Mouse (Mus musculus): ENCODE results near the gene Celf3. TPM values are rescaled to one million over a fixed set of nuclear protein-coding genes. Genes with fewer than 3 reads are reported as not detected.

Celf3 gene
- total and polyA plus RNA-seq, 3 experiments, result 0.21 to 0.56 TPM; not detected in 1

DNA sequence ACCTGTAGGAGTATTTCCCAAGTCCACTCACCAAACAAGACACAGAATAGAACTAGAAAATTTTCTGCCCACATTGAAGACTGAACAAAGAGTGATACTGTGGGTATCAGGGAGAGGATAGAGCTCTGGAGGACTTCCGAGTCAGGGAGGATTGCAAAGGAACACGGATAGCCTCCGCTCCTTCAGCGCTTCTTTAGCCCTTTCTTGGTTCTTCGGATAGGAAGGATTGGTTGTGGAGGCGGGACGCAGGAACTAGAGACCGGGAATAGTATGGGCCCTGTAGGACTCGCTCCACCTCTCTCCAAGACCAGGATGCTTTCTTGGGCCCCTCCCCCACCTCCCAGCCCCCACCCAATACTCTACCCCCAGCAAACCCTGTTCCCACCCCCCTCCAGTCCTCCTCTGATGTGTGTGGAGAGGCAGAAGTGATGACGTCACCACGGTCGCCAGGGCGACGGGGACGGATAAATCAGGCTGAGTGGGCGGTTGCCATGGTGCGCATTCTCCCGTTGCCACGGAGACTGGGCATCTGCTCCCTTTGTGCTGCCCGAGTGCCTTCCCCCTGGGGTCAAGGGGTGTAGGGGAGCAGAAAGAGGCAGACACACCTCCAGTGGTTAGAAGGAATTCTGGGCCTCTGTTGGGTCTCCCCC lies 5.8 kb downstream of the Celf3 start:
- dilution Hi-C loops (cut with MboI; ENCODE audit: extremely low pct_ligation_motif_present, extremely low pct_unique_long_range_greater_than_20kb, low sequenced_read_pairs) (no loop called here), in situ Hi-C loops (cut with MboI; ENCODE audit: low pct_ligation_motif_present, low pct_unique_long_range_greater_than_20kb, low sequenced_read_pairs) (no loop called here)
- peaks cover 4 to 30% of the 10 kb centered on the region in 2 experiments for H3K4me1 ChIP-seq (ENCODE audit: control insufficient read depth in 1 of 2, insufficient read depth in 2 of 2)
- no peak overlapping the region for H3K4me3 ChIP-seq (replicated peaks in 1 of 3; ENCODE audit: low read depth in 2 of 3, low read length in 2 of 3, poor library complexity in 1 of 3)
- no peaks in the 10 kb centered on the region for H3K79me2 ChIP-seq (replicated peaks; ENCODE audit: control insufficient read depth, extremely low read depth, insufficient read depth, poor library complexity, severe bottlenecking)
- H3K9ac ChIP-seq (ENCODE audit: insufficient read depth, low read depth), result no peak overlapping the region
- no peak overlapping the region for H3K4me2 ChIP-seq (ENCODE audit: insufficient read depth, low read depth, poor library complexity, severe bottlenecking)
- DNase-seq (ENCODE audit: extremely low read depth), result no peak
- 0 out of 2 replicates have a peak, but pooled peaks have one; percentile 21 for TF ChIP-seq MXI1 (IDR thresholded peaks at IDR 0.05; ENCODE audit: low read depth, low read length)
- TF ChIP-seq ELF1 (IDR thresholded peaks at IDR 0.05; ENCODE audit: low read depth, low read length), result no peak
- peaks cover 0 to 7% of the 10 kb centered on the region in 2 experiments for H3K36me3 ChIP-seq (replicated peaks in 1 of 2; ENCODE audit: control insufficient read depth in 1 of 2, insufficient read depth in 1 of 2, low read length in 1 of 2)
- H3K27me3 ChIP-seq (replicated peaks), result no peaks in the 10 kb centered on the region
- no peaks in the 10 kb centered on the region for H3K9me3 ChIP-seq (replicated peaks; ENCODE audit: low read length)
- no peak overlapping the region for H3K27ac ChIP-seq (ENCODE audit: insufficient read depth, low read depth)

DNA sequence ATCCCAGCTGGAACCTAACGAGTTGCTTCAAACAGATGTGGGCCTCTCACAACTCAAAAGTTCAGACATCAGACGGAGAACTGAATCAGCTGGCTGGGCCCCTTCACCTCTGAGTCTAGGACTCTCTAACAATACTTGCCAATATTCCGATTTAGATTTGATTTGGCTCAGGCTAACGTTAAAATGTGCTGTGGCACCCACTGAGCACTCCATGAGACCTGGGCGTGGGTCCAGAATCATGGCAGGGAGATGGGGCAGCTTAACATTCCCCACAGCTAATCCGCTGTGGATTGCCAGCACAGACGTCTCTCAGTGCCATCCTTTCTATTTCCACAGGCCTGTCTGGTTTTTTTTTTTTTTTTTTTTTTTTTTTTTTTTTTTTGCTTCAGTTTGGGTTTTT lies 7.8 kb downstream of the Celf3 start:
- Histone ChIP-seq H3K4me1 (ENCODE audit: control insufficient read depth in 1 of 2, insufficient read depth in 2 of 2) (peaks cover 4 to 39% of the 10 kb centered on the region in 2 experiments), H3K9me3 (replicated peaks; ENCODE audit: low read length) (no peaks in the 10 kb centered on the region), H3K27me3 (replicated peaks) (no peaks in the 10 kb centered on the region), H3K79me2 (replicated peaks; ENCODE audit: control insufficient read depth, extremely low read depth, insufficient read depth, poor library complexity, severe bottlenecking) (no peaks in the 10 kb centered on the region), H3K4me2 (ENCODE audit: insufficient read depth, low read depth, poor library complexity, severe bottlenecking) (no peak overlapping the region), H3K9ac (ENCODE audit: insufficient read depth, low read depth) (no peak overlapping the region), H3K27ac (ENCODE audit: insufficient read depth, low read depth) (no peak overlapping the region), H3K4me3 (replicated peaks in 1 of 3; ENCODE audit: low read depth in 2 of 3, low read length in 2 of 3, poor library complexity in 1 of 3) (no peak overlapping the region), H3K36me3 (replicated peaks in 1 of 2; ENCODE audit: control insufficient read depth in 1 of 2, insufficient read depth in 1 of 2, low read length in 1 of 2) (peaks cover 0 to 14% of the 10 kb centered on the region in 2 experiments)
- TF ChIP-seq ZNF384 (IDR thresholded peaks at IDR 0.05; ENCODE audit: low read depth, low read length) (peak; percentile 30; the same call in 1 of the 2 replicates), ELF1 (IDR thresholded peaks at IDR 0.05; ENCODE audit: low read depth, low read length) (no peak), NELFE (IDR thresholded peaks at IDR 0.05; ENCODE audit: low read depth, low read length) (no peak), POLR2A (IDR thresholded peaks at IDR 0.05; ENCODE audit: low read depth, low read length) (no peak)
- in situ Hi-C loops (cut with MboI; ENCODE audit: low pct_ligation_motif_present, low pct_unique_long_range_greater_than_20kb, low sequenced_read_pairs) (no loop called here), dilution Hi-C loops (cut with MboI; ENCODE audit: extremely low pct_ligation_motif_present, extremely low pct_unique_long_range_greater_than_20kb, low sequenced_read_pairs) (no loop called here)
- no peak for DNase-seq (ENCODE audit: extremely low read depth)

DNA sequence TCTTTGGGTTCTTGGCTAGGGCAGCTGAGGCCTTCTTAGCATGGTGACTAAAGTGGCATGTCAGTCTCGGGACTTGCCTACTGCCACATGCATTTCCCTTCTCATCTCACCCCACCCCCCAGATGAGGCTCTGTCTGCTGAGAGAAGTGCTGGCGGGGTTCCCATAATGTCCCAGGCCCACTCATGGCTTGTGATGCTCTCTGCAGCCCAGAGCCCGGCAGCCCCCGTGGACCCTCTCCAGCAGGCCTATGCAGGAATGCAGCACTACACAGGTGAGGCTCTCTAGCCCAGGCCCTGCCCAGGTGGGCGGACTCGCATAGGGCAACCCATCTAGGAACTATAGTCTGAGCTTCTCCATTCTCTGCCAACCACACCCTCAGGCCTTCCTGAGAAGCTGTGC lies 9.5 kb downstream of the Celf3 start:
- H3K79me2 ChIP-seq (replicated peaks; ENCODE audit: control insufficient read depth, extremely low read depth, insufficient read depth, poor library complexity, severe bottlenecking), result no peaks in the 10 kb centered on the region
- H3K4me2 ChIP-seq (ENCODE audit: insufficient read depth, low read depth, poor library complexity, severe bottlenecking), result no peak overlapping the region
- in situ Hi-C loops (cut with MboI; ENCODE audit: low pct_ligation_motif_present, low pct_unique_long_range_greater_than_20kb, low sequenced_read_pairs) (no loop called here), dilution Hi-C loops (cut with MboI; ENCODE audit: extremely low pct_ligation_motif_present, extremely low pct_unique_long_range_greater_than_20kb, low sequenced_read_pairs) (no loop called here)
- H3K4me1 ChIP-seq (ENCODE audit: control insufficient read depth in 1 of 2, insufficient read depth in 2 of 2), result peaks cover 4 to 31% of the 10 kb centered on the region in 2 experiments
- no peak for DNase-seq (ENCODE audit: extremely low read depth)
- no peaks in the 10 kb centered on the region for H3K9me3 ChIP-seq (replicated peaks; ENCODE audit: low read length)
- H3K9ac ChIP-seq (ENCODE audit: insufficient read depth, low read depth), result no peak overlapping the region
- no peak for TF ChIP-seq PAX5 (IDR thresholded peaks at IDR 0.05; ENCODE audit: low read length)
- no peak for TF ChIP-seq JUN (IDR thresholded peaks at IDR 0.05; ENCODE audit: insufficient read depth, low read depth, low read length)
- no peak for TF ChIP-seq ETS1 (conservative IDR thresholded peaks at IDR 0.05; ENCODE audit: low read depth, low read length)
- TF ChIP-seq E2F4 (IDR thresholded peaks at IDR 0.05; ENCODE audit: insufficient replicate concordance, low read depth, low read length), result no peak
- no peak for TF ChIP-seq ELF1 (IDR thresholded peaks at IDR 0.05; ENCODE audit: low read depth, low read length)
- TF ChIP-seq RAD21 (IDR thresholded peaks at IDR 0.05; ENCODE audit: low read depth, low read length), result no peak
- no peak for TF ChIP-seq MAFK (IDR thresholded peaks at IDR 0.05; ENCODE audit: insufficient replicate concordance, low read length)
- TF ChIP-seq NELFE (IDR thresholded peaks at IDR 0.05; ENCODE audit: low read depth, low read length), result no peak
- TF ChIP-seq MAZ (IDR thresholded peaks at IDR 0.05; ENCODE audit: low read depth, low read length), result no peak
- TF ChIP-seq POLR2AphosphoS2 (IDR thresholded peaks at IDR 0.05; ENCODE audit: low read depth, low read length), result no peak
- no peak for TF ChIP-seq ZKSCAN1 (IDR thresholded peaks at IDR 0.05; ENCODE audit: borderline replicate concordance, low read depth, low read length)
- TF ChIP-seq MXI1 (IDR thresholded peaks at IDR 0.05; ENCODE audit: low read depth, low read length), result no peak
- TF ChIP-seq CHD1 (IDR thresholded peaks at IDR 0.05; ENCODE audit: low read depth, low read length), result no peak
- no peak for TF ChIP-seq ZMIZ1 (IDR thresholded peaks at IDR 0.05; ENCODE audit: low read depth, low read length)
- no peak for TF ChIP-seq RCOR1 (conservative IDR thresholded peaks at IDR 0.05; ENCODE audit: low read depth, low read length)
- no peak for TF ChIP-seq UBTF (IDR thresholded peaks at IDR 0.05; ENCODE audit: low read depth, low read length)
- TF ChIP-seq TBP (conservative IDR thresholded peaks at IDR 0.05; ENCODE audit: low read depth, low read length), result no peak
- no peak for TF ChIP-seq ZC3H11A (IDR thresholded peaks at IDR 0.05; ENCODE audit: low read depth, low read length)
- H3K27ac ChIP-seq (ENCODE audit: insufficient read depth, low read depth), result no peak overlapping the region
- peaks cover 0 to 25% of the 10 kb centered on the region in 2 experiments for H3K36me3 ChIP-seq (replicated peaks in 1 of 2; ENCODE audit: control insufficient read depth in 1 of 2, insufficient read depth in 1 of 2, low read length in 1 of 2)
- no peaks in the 10 kb centered on the region for H3K27me3 ChIP-seq (replicated peaks)
- H3K4me3 ChIP-seq (replicated peaks in 1 of 3; ENCODE audit: low read depth in 2 of 3, low read length in 2 of 3, poor library complexity in 1 of 3), result no peak overlapping the region

Measured in CH12.LX (cell line).